Mouse (Mus musculus) brain, adult 10 weeks (tissue): ENCODE measurements around the gene Vmn1r177. TPM values are rescaled to one million over a fixed set of nuclear protein-coding genes. Genes with fewer than 3 reads are reported as not detected.

Experiments
- polyA plus RNA-seq: library from polyadenylated mRNA; stranded (reverse); fragments of 350-450 nt; fragmentation: Illumina TruSeq; extraction: RNeasy Lipid Tissue Mini Kit (QIAGEN cat#74804); gene quantifications from one replicate; pipeline ENCODE4 v1.2.3, GENCODE M21; 2015; ENCODE audit warnings: low read depth, low replicate concordance

The Vmn1r177 gene
- polyA plus RNA-seq, result not detected

GRCm38 (mm10) chr7:23866349-23866748 is at the start of gene Vmn1r177:
Gene Vmn1r177, minus strand, starts transcription at chr7:23866449.

GRCm38 (mm10) chr7:23891709-23892108 is 25.5 kb upstream of the Vmn1r177 start, which contains the start of gene Vmn1r178:
Gene Vmn1r178, plus strand, starts transcription at chr7:23892009.

DNA sequence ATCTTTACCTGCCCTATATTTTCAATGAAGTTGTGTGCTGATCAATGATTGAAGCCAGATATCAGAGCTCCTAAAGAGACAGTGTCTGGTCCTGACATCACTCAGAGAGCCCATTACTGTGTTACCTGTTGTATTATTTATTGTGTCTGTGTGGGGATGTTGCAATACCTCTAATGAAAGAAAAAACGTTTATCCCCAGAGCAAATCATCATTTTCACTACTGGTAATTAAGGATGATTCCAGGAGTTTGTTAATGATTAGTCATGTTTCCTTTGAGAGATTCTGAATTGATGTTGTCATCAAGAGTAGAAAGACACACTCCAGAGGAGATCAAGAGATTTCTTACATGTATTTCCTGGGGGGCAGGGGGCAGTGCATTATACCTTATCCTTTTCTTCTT is 29.0 kb downstream of the Vmn1r177 start, which contains the start of gene Vmn1r176:
Gene Vmn1r176, minus strand, starts transcription at position 101 of the 400 bp plus-strand sequence.

Other genes with a start within 250 kb of the Vmn1r177 start
- gene Vmn1r171, start 235.7 kb downstream of the Vmn1r177 start, polyA plus RNA-seq, result not detected
- gene Vmn1r172, start 208.1 kb downstream of the Vmn1r177 start, polyA plus RNA-seq, result not detected
- not detected for gene Vmn1r173, start 165.7 kb downstream of the Vmn1r177 start, polyA plus RNA-seq
- not detected for gene Vmn1r174, start 114.2 kb downstream of the Vmn1r177 start, polyA plus RNA-seq
- gene Vmn1r175, start 55.8 kb downstream of the Vmn1r177 start, polyA plus RNA-seq, result not detected
- not detected for gene Vmn1r176, start 29.1 kb downstream of the Vmn1r177 start, polyA plus RNA-seq
- gene Vmn1r178, start 25.6 kb upstream of the Vmn1r177 start, polyA plus RNA-seq, result not detected
- gene Vmn1r179, start 60.5 kb upstream of the Vmn1r177 start, polyA plus RNA-seq, result not detected
- gene Vmn1r180, start 84.2 kb upstream of the Vmn1r177 start, polyA plus RNA-seq, result not detected
- gene Vmn1r181, start 108.2 kb upstream of the Vmn1r177 start, polyA plus RNA-seq, result not detected
- not detected for gene V1rd19, start 135.2 kb upstream of the Vmn1r177 start, polyA plus RNA-seq
- gene Vmn1r183, start 186.8 kb upstream of the Vmn1r177 start, polyA plus RNA-seq, result not detected
- gene Zfp180, start 215.5 kb upstream of the Vmn1r177 start, polyA plus RNA-seq, result 46.3 TPM
- gene Zfp112, start 245.9 kb upstream of the Vmn1r177 start, polyA plus RNA-seq, result 7.9 TPM